Mouse (Mus musculus) liver, adult 2 months (tissue): ENCODE data around the gene Cfap52.

ENCODE experiments used
- CTCF ChIP-seq: fragments of 200-500 bp; IDR thresholded peaks from 2 replicates; pipeline ENCODE4 v1.5.1; 2011; ENCODE audit warnings: low read depth, low read length, control low read depth
- POLR2A ChIP-seq: fragments of 200-500 bp; IDR thresholded peaks from 2 replicates; pipeline ENCODE4 v1.6.1; 2011; ENCODE audit warnings: low read length, control low read depth; ENCODE audit not compliant: insufficient read depth; ENCODE audit errors: extremely low read depth

DNA sequence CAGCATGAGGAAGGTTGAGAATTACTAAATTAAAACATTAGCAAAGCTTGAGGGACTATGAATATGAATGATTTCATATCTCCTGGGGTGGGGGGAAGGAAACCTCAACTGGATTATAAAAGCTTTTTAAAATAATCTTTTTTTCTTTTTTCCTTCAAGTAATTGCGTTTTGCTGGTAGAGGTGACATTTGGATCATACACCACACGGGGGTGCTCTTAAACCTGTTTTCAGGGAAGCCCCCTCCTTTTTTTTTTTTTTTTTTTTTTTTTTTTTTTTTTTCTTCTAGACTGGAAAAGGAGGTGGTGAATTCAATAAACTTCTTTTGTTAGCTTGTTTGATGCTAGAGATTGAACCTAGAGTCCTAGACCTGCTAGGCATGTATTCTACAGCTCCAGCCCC, 9.8 kb upstream of the Cfap52 start:
- TF ChIP-seq CTCF = no peak
- TF ChIP-seq POLR2A = no peak
